Mouse (Mus musculus): ENCODE measurements around the gene Hoxb5. TPM values are rescaled to one million over a fixed set of nuclear protein-coding genes. Genes with fewer than 3 reads are reported as not detected.

The Hoxb5 gene
- polyA plus RNA-seq, 1 experiment from 2014 or later: 10.2 TPM

GRCm38 (mm10) chr11:96277151-96278044, 25.7 kb upstream of the Hoxb5 start:
- H3K4me3 ChIP-seq (replicated peaks; ENCODE audit: low read depth, low read length): peak overlapping the region; percentile 33
- peaks cover 22% of the 10 kb centered on the region; the same call in 1 of the 2 replicates for H3K4me1 ChIP-seq (replicated peaks; ENCODE audit: insufficient read depth, low read length)
- no peaks in the 10 kb centered on the region for H3K27me3 ChIP-seq (ENCODE audit: insufficient read depth, low read length)
- ATAC-seq (replicated peaks; ENCODE audit: low FRiP score, low read depth) (no peak), DNase-seq (ENCODE audit: low spot score) (peak; percentile 67)
- H3K4me2 ChIP-seq (ENCODE audit: low read length): peak overlapping the region; percentile 96
- 5% methylated on average over 35 of the region's 35 CpGs for WGBS
- no peaks in the 10 kb centered on the region for H3K9me3 ChIP-seq (replicated peaks; ENCODE audit: low read length)
- no peaks in the 10 kb centered on the region for H3K36me3 ChIP-seq (ENCODE audit: insufficient read depth, low read length)
- peak overlapping the region; percentile 48 for H3K9ac ChIP-seq (ENCODE audit: low read depth, low read length)
- H3K27ac ChIP-seq: peak overlapping the region; percentile 74
- no peak for TF ChIP-seq CTCF (IDR thresholded peaks at IDR 0.05; ENCODE audit: low read depth)

- Histone ChIP-seq H3K4me2 (ENCODE audit: low read length) (peak overlapping the region; percentile 96), H3K9ac (ENCODE audit: low read depth, low read length) (peak overlapping the region; percentile 48; the same call in 1 of the 2 replicates)
- WGBS: 8% methylated on average over 14 of the region's 14 CpGs
Observed at GRCm38 (mm10) chr11:96278324-96278723, 24.8 kb upstream of the Hoxb5 start.

GRCm38 (mm10) chr11:96278773-96279172, 24.4 kb upstream of the Hoxb5 start:
- Histone ChIP-seq H3K36me3 (ENCODE audit: insufficient read depth, low read length) (no peaks in the 10 kb centered on the region), H3K27ac (peak overlapping the region; percentile 74; the same call in 1 of the 2 replicates), H3K4me1 (replicated peaks; ENCODE audit: insufficient read depth, low read length) (peaks cover 22% of the 10 kb centered on the region; the same call in 1 of the 2 replicates), H3K4me2 (ENCODE audit: low read length) (peak overlapping the region; percentile 96), H3K27me3 (ENCODE audit: insufficient read depth, low read length) (no peaks in the 10 kb centered on the region), H3K9me3 (replicated peaks; ENCODE audit: low read length) (no peaks in the 10 kb centered on the region), H3K4me3 (replicated peaks; ENCODE audit: low read depth, low read length) (peak overlapping the region; percentile 33; the same call in 1 of the 2 replicates), H3K9ac (ENCODE audit: low read depth, low read length) (peak overlapping the region; percentile 98)
- WGBS: under 1% methylated on average over 9 of the region's 9 CpGs
- DNase-seq (ENCODE audit: low spot score) (peak; percentile 95), ATAC-seq (replicated peaks; ENCODE audit: low FRiP score, low read depth) (0 out of 2 replicates have a peak, but pooled peaks have one; percentile 47)
- peak; percentile 93 for TF ChIP-seq CTCF (IDR thresholded peaks at IDR 0.05; ENCODE audit: low read depth)

More at GRCm38 (mm10) chr11:96278324-96278723, 24.8 kb upstream of the Hoxb5 start:
- H3K27me3 ChIP-seq (ENCODE audit: insufficient read depth, low read length): no peaks in the 10 kb centered on the region
- peak overlapping the region; percentile 74; the same call in 1 of the 2 replicates for H3K27ac ChIP-seq
- ATAC-seq (replicated peaks; ENCODE audit: low FRiP score, low read depth): no peak
- peak overlapping the region; percentile 33; the same call in 1 of the 2 replicates for H3K4me3 ChIP-seq (replicated peaks; ENCODE audit: low read depth, low read length)
- no peaks in the 10 kb centered on the region for H3K36me3 ChIP-seq (ENCODE audit: insufficient read depth, low read length)
- DNase-seq (ENCODE audit: low spot score): no peak
- H3K4me1 ChIP-seq (replicated peaks; ENCODE audit: insufficient read depth, low read length): peaks cover 22% of the 10 kb centered on the region; the same call in 1 of the 2 replicates
- H3K9me3 ChIP-seq (replicated peaks; ENCODE audit: low read length): no peaks in the 10 kb centered on the region
- no peak for TF ChIP-seq CTCF (IDR thresholded peaks at IDR 0.05; ENCODE audit: low read depth)

GRCm38 (mm10) chr11:96279421-96280233, 23.5 kb upstream of the Hoxb5 start:
- WGBS: 8% methylated on average over 31 of the region's 31 CpGs
- H3K4me2 ChIP-seq (ENCODE audit: low read length): peak overlapping the region; percentile 96
- H3K4me1 ChIP-seq (replicated peaks; ENCODE audit: insufficient read depth, low read length): peaks cover 22% of the 10 kb centered on the region; the same call in 1 of the 2 replicates

GRCm38 (mm10) chr11:96280399-96281378, 22.4 kb upstream of the Hoxb5 start:
- 34% methylated on average over 8 of the region's 8 CpGs for WGBS
- Histone ChIP-seq H3K27me3 (ENCODE audit: insufficient read depth, low read length) (no peaks in the 10 kb centered on the region), H3K4me1 (replicated peaks; ENCODE audit: insufficient read depth, low read length) (peaks cover 22% of the 10 kb centered on the region; the same call in 1 of the 2 replicates), H3K9ac (ENCODE audit: low read depth, low read length) (peak overlapping the region; percentile 98), H3K9me3 (replicated peaks; ENCODE audit: low read length) (no peaks in the 10 kb centered on the region), H3K4me2 (ENCODE audit: low read length) (peak overlapping the region; percentile 96), H3K4me3 (replicated peaks; ENCODE audit: low read depth, low read length) (peak overlapping the region; percentile 84), H3K27ac (peak overlapping the region; percentile 99), H3K36me3 (ENCODE audit: insufficient read depth, low read length) (no peaks in the 10 kb centered on the region)
- no peak for TF ChIP-seq CTCF (IDR thresholded peaks at IDR 0.05; ENCODE audit: low read depth)
- DNase-seq (ENCODE audit: low spot score) (peak; percentile 75), ATAC-seq (replicated peaks; ENCODE audit: low FRiP score, low read depth) (no peak)

More at GRCm38 (mm10) chr11:96279421-96280233, 23.5 kb upstream of the Hoxb5 start:
- no peaks in the 10 kb centered on the region for H3K9me3 ChIP-seq (replicated peaks; ENCODE audit: low read length)
- peak overlapping the region; percentile 84 for H3K4me3 ChIP-seq (replicated peaks; ENCODE audit: low read depth, low read length)
- H3K36me3 ChIP-seq (ENCODE audit: insufficient read depth, low read length): no peaks in the 10 kb centered on the region
- H3K27ac ChIP-seq: peak overlapping the region; percentile 99
- H3K9ac ChIP-seq (ENCODE audit: low read depth, low read length): peak overlapping the region; percentile 98
- peak; percentile 61 for DNase-seq (ENCODE audit: low spot score)
- H3K27me3 ChIP-seq (ENCODE audit: insufficient read depth, low read length): no peaks in the 10 kb centered on the region
- TF ChIP-seq CTCF (IDR thresholded peaks at IDR 0.05; ENCODE audit: low read depth): no peak
- ATAC-seq (replicated peaks; ENCODE audit: low FRiP score, low read depth): no peak
